Mouse (Mus musculus): ENCODE data around the gene Sun5.
A peak's percentile ranks its signal among the peaks of the same experiment; 100 is the strongest.

The Sun5 gene

DNA sequence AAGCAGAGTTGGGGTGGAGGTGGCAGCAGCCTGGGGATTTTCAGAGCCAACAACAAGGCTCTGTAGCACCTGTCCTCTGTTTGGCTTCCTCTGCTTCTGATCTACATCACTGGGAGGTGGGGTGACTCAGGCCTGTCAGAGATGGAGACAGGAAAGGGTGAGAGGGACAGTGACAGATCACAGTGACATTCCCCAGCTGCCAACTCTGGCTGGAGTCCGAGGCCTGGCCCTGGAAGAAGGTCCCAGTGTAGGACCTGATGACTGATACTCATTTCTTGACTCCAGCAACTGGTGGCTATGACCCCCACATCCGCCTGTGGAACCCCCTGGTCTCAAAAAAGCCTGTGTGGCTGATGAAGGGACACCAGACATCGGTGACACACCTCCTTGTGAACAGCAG lies 61.0 kb downstream of the Sun5 start:
- no peak for DNase-seq (ENCODE audit: extremely low read depth, low read depth)

DNA sequence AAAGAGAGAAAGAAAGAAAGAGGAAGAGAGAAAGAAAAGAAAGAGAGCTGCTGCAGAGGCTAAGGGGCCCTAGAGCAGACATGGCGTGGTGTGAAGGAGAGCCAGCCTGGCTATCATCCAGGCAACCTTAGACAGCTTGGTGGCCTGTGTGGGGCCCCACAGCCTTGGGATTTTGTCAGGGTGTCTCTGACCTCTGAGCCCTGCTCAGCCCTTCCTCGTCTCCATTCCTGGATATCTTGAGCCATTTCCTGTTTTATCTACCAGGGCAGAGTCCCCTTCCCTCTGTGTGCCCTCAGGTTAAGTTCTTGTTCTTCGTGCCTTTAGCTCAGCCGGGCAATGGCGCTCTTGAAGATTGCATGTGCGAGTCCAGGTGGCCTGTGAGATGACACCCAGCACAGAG lies 62.0 kb downstream of the Sun5 start:
- no peak for DNase-seq (ENCODE audit: extremely low read depth, low read depth)

DNA sequence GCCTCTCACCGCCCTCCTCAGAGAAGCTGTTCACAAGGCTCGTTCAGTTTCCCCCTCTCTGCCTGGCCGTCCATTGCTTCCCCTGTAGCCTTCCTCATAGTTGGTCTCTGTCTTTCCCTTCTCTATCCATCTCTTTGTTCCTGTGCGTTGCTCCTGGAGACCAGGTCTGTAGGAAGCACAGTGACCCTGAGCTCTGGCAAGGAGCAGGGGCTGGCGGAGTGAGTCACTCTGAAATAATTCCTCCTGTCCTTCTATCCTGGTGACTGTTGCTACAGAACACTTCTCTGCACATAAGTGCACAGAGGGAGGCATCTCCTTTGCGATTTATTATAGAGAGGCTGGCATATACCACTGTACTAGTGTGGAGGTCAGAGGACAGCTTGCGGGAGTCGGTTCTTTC lies 62.7 kb downstream of the Sun5 start:
- DNase-seq (ENCODE audit: extremely low read depth, low read depth), result no peak

DNA sequence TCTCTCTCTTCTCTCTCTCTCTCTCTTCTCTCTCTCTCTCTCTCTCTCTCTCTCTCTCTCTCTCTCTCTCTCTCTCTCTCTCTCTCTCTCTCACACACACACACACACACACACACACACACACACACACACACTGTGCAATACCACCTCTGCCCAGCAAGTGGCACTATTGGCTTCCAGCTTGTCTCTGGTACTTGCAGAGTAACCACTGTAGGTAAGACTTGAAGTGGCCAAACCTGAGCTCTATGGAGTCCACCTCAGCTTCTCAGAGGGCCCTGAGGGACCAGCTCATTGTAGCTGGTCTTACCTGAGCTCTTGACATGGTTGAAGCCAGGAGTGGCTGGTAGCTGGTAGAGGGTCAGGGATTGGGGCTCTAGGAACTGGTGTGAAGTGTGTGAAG lies 63.4 kb downstream of the Sun5 start:
- peak; percentile 24 for DNase-seq (ENCODE audit: extremely low read depth, low read depth)
